Mouse (Mus musculus): ENCODE data around the gene Hs6st2.

Hs6st2 gene

GRCm38 (mm10) chrX:51681756-51682155 lies at the start of gene Hs6st2:
TSS of gene Hs6st2 (minus strand) at chrX:51681856.
- POLR2A ChIA-PET = no interaction called here
- CTCF ChIA-PET = no interaction called here

GRCm38 (mm10) chrX:51714086-51714745 lies 32.6 kb upstream of the Hs6st2 start:
- CTCF ChIA-PET = no interaction called here
- POLR2A ChIA-PET = interaction anchor here in 1 of 4 experiments (0.5 kb wide), 1 partner anchor 1073 kb away, joined by 3 read pairs; no protein-coding TSS in a partner anchor

GRCm38 (mm10) chrX:51712996-51713395 lies 31.3 kb upstream of the Hs6st2 start:
- ChIA-PET POLR2A (no interaction called here), CTCF (no interaction called here)

- CTCF ChIA-PET = interaction anchor here in 1 of 4 experiments (0.9 kb wide), 1 partner anchor 34 kb away, joined by 3 read pairs; no protein-coding TSS in a partner anchor
Observed at GRCm38 (mm10) chrX:51702823-51703222, 21.2 kb upstream of the Hs6st2 start.

GRCm38 (mm10) chrX:51699079-51699478 lies 17.4 kb upstream of the Hs6st2 start:
- POLR2A ChIA-PET = no interaction called here
- CTCF ChIA-PET = interaction anchor here in 1 of 4 experiments (0.7 kb wide), 1 partner anchor 635 kb away, joined by 5 read pairs; no protein-coding TSS in a partner anchor

More at GRCm38 (mm10) chrX:51702823-51703222, 21.2 kb upstream of the Hs6st2 start:
- POLR2A ChIA-PET = interaction anchor here in 1 of 4 experiments (0.6 kb wide), 1 partner anchor 649 kb away, joined by 3 read pairs; no protein-coding TSS in a partner anchor

GRCm38 (mm10) chrX:51686048-51686949 lies 4.6 kb upstream of the Hs6st2 start:
- ChIA-PET POLR2A (no interaction called here), CTCF (no interaction called here)

- POLR2A ChIA-PET = no interaction called here
- CTCF ChIA-PET = no interaction called here
Observed at GRCm38 (mm10) chrX:51684336-51685056, 2.8 kb upstream of the Hs6st2 start.

- ChIA-PET CTCF (no interaction called here), POLR2A (interaction anchor here in 1 of 4 experiments (1.1 kb wide), 1 partner anchor 9 kb away, joined by 3 read pairs; no protein-coding TSS in a partner anchor)
Observed at GRCm38 (mm10) chrX:51681170-51681667, 437 bp downstream of the Hs6st2 start.

- POLR2A ChIA-PET = interaction anchor here in 2 of 4 experiments (0.6 to 1.1 kb wide), 2 partner anchors 9 to 284 kb away, joined by 3 read pairs; no protein-coding TSS in a partner anchor
- CTCF ChIA-PET = interaction anchor here in 2 of 4 experiments (0.6 to 0.7 kb wide), 2 partner anchors 534 to 1662 kb away, joined by 3 read pairs; no protein-coding TSS in a partner anchor
Observed at GRCm38 (mm10) chrX:51680428-51681169, 1.1 kb downstream of the Hs6st2 start.

- POLR2A ChIA-PET = interaction anchor here in 2 of 4 experiments (0.6 to 1.1 kb wide), 2 partner anchors 8 to 283 kb away, joined by 3 read pairs; no protein-coding TSS in a partner anchor
Observed at GRCm38 (mm10) chrX:51679601-51680427, 1.8 kb downstream of the Hs6st2 start.

GRCm38 (mm10) chrX:51658236-51658635 lies 23.4 kb downstream of the Hs6st2 start:
- POLR2A ChIA-PET = no interaction called here
- CTCF ChIA-PET = interaction anchor here in 1 of 4 experiments (0.6 kb wide), 1 partner anchor 200 kb away, joined by 3 read pairs; no protein-coding TSS in a partner anchor

More at GRCm38 (mm10) chrX:51679601-51680427, 1.8 kb downstream of the Hs6st2 start:
- CTCF ChIA-PET = interaction anchor here in 1 of 4 experiments (0.6 kb wide), 1 partner anchor 533 kb away, joined by 3 read pairs; no protein-coding TSS in a partner anchor

GRCm38 (mm10) chrX:51642661-51643257 lies 38.9 kb downstream of the Hs6st2 start:
- CTCF ChIA-PET = no interaction called here

GRCm38 (mm10) chrX:51635756-51636155 lies 45.9 kb downstream of the Hs6st2 start:
- CTCF ChIA-PET = no interaction called here
- POLR2A ChIA-PET = no interaction called here

More at GRCm38 (mm10) chrX:51642661-51643257, 38.9 kb downstream of the Hs6st2 start:
- POLR2A ChIA-PET = no interaction called here

GRCm38 (mm10) chrX:51631376-51631775 lies 50.3 kb downstream of the Hs6st2 start:
- CTCF ChIA-PET = no interaction called here
- POLR2A ChIA-PET = no interaction called here

- POLR2A ChIA-PET = no interaction called here
- CTCF ChIA-PET = no interaction called here
Observed at GRCm38 (mm10) chrX:51614384-51615004, 67.2 kb downstream of the Hs6st2 start.

- CTCF ChIA-PET = interaction anchor here in 1 of 4 experiments (0.7 kb wide), 1 partner anchor 1116 kb away, joined by 3 read pairs; no protein-coding TSS in a partner anchor
- POLR2A ChIA-PET = no interaction called here
Observed at GRCm38 (mm10) chrX:51610743-51611142, 70.9 kb downstream of the Hs6st2 start.
